Mouse (Mus musculus): Measurements from ENCODE around the gene Tram2. TPM values are rescaled to one million over a fixed set of nuclear protein-coding genes. Genes with fewer than 3 reads are reported as not detected.

Gene Tram2
- polyA plus RNA-seq (2017; shearing (Covaris generic)) = 1 to 10 TPM; 8.0 to 8.9 TPM

- peak; percentile 82 for ATAC-seq
These were observed at the start of gene Tram2 for GRCm38 (mm10) chr1:21079217-21079773. Gene Tram2 (minus strand): TSS chr1:21079229.

- no peak for ATAC-seq
These were observed 45.8 kb upstream of the Tram2 start for GRCm38 (mm10) chr1:21124713-21125336.

- ATAC-seq = no peak
These were observed 24.8 kb upstream of the Tram2 start for GRCm38 (mm10) chr1:21103784-21104183.

- no peak for ATAC-seq
These were observed 22.4 kb upstream of the Tram2 start for GRCm38 (mm10) chr1:21101221-21102006.

- ATAC-seq = no peak
These were observed 21.7 kb upstream of the Tram2 start for GRCm38 (mm10) chr1:21100726-21101125.

- ATAC-seq = no peak
These were observed 18.3 kb upstream of the Tram2 start for GRCm38 (mm10) chr1:21097001-21097989.

- ATAC-seq = no peak
These were observed 15.7 kb upstream of the Tram2 start for GRCm38 (mm10) chr1:21094644-21095215.

- ATAC-seq = no peak
These were observed 10.7 kb upstream of the Tram2 start for GRCm38 (mm10) chr1:21089661-21090117.

- ATAC-seq = no peak
These were observed 7.3 kb upstream of the Tram2 start for GRCm38 (mm10) chr1:21086291-21086690.

GRCm38 (mm10) chr1:21084661-21085060, 5.6 kb upstream of the Tram2 start:
- ATAC-seq = no peak

GRCm38 (mm10) chr1:21080362-21080761, 1.3 kb upstream of the Tram2 start:
- no peak for ATAC-seq

GRCm38 (mm10) chr1:21078481-21079214, 381 bp downstream of the Tram2 start:
- peak; percentile 19 for ATAC-seq

GRCm38 (mm10) chr1:21077619-21078018, 1.4 kb downstream of the Tram2 start:
- ATAC-seq = no peak

GRCm38 (mm10) chr1:21077191-21077590, 1.8 kb downstream of the Tram2 start:
- no peak for ATAC-seq

GRCm38 (mm10) chr1:21075986-21076495, 3.0 kb downstream of the Tram2 start:
- no peak for ATAC-seq

GRCm38 (mm10) chr1:21074231-21074630, 4.8 kb downstream of the Tram2 start:
- ATAC-seq = no peak

GRCm38 (mm10) chr1:21072875-21073444, 6.1 kb downstream of the Tram2 start:
- ATAC-seq = no peak

- ATAC-seq = no peak
These were observed 8.4 kb downstream of the Tram2 start for GRCm38 (mm10) chr1:21070658-21071057.

- ATAC-seq = no peak
These were observed 9.1 kb downstream of the Tram2 start for GRCm38 (mm10) chr1:21069830-21070522.

GRCm38 (mm10) chr1:21068491-21068890, 10.5 kb downstream of the Tram2 start:
- no peak for ATAC-seq
